Mouse (Mus musculus): ENCODE data around the gene Rln1. TPM values are rescaled to one million over a fixed set of nuclear protein-coding genes. Genes with fewer than 3 reads are reported as not detected.

The Rln1 gene
- polyA plus RNA-seq (2012; rRNA removed): 0.26 TPM in 1 of 2 replicates, not detected in the other

DNA sequence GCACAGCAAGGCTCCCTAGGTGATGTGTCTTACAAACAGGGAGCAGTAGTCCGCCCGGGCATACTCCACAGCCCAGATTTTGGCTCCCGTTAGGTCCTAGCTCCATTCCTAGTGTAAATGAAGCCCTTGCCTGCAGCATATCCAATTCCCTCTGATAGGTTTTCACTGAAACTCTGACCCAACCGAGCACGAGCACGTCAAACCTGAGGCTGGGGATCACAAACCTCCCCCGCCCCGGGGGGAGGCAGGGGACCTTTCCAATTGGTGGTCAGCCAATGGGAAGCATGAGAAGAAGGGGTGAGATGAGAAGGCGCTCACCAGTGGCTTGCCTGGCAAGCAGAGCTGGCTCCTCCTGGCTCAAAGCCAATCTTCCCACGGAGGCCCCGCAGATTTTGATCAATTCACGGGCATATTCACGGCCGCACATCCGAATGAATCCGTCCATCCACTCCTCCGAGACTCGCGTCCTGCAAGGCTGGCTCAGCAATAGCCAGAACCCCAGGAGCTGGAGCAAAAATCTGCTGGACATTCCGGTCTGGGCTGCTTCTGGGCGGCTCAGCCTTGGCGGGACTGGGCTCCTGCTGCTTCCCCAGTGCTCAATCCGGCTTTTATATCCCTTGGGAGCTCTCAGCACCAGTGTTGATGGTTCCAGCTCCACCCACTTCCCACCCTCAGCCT lies at the start of gene Rln1:
TSS of gene Rln1 (minus strand) at position 603 of the 678 bp plus-strand sequence.

GRCm38 (mm10) chr19:29366969-29367622 lies 32.6 kb upstream of the Rln1 start, which contains the start of the genes Plgrkt and Cd274:
Gene Plgrkt, minus strand, starts transcription at chr19:29367390.
Gene Cd274, plus strand, starts transcription at chr19:29367455.

DNA sequence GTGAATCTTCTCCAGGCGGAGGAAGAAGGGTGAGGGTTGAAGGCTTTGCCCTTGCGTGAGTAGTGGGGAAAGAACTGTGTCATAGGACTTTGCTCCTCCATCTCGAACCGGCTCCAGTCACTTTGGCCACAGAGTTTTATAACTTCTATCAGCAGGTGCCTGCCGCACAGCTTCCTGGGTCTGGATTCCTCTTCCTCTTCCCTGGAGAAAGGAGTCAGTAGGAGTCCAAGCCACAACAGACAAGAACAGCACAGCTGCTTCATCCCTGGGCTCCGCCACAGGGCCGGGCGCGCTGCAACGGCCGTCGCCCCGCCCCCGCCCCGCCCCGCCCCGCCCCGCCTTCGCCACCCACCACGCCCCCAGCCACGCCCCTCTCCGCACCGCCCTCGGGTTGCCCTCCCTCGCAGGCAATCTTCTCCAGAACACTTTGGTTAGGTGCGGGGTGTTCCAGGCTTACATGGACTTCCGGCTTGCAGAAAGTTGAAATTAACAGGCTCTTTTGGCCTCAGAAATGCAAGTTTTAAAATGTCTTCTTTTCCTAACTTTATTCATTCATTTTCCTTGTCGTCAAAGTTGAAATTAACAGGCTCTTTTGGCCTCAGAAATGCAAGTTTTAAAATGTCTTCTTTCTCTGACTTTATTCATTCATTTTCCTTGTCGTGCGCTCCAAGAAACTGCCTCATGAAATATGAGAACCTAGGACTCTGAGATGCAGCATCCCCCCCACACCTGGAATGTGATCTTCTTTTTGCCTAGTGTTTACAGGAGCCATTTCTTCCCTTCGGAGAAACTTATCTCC lies 9.2 kb downstream of the Rln1 start, which contains the start of gene Insl6:
TSS of gene Insl6 (minus strand) at position 304 of the 799 bp plus-strand sequence.

Other genes with a start within 250 kb of the Rln1 start
- gene Rcl1, start 233.3 kb downstream of the Rln1 start, polyA plus RNA-seq (2012; rRNA removed): 21.4 and 39.3 TPM in 2 replicates
- gene Jak2, start 82.8 kb downstream of the Rln1 start, polyA plus RNA-seq (2012; rRNA removed): 6.7 and 9.0 TPM in 2 replicates
- gene Insl6, start 9.3 kb downstream of the Rln1 start, polyA plus RNA-seq (2012; rRNA removed): 0.77 and 2.3 TPM in 2 replicates
- 21.2 and 29.7 TPM in 2 replicates for gene Plgrkt, start 32.7 kb upstream of the Rln1 start, polyA plus RNA-seq (2012; rRNA removed)
- gene Cd274, start 32.8 kb upstream of the Rln1 start, polyA plus RNA-seq (2012; rRNA removed): 0.81 and 1.1 TPM in 2 replicates
- gene Pdcd1lg2, start 76.2 kb upstream of the Rln1 start, polyA plus RNA-seq (2012; rRNA removed): 0.08 TPM in 1 of 2 replicates, not detected in the other
- gene Ric1, start 187.6 kb upstream of the Rln1 start, polyA plus RNA-seq (2012; rRNA removed): 14.3 and 17.8 TPM in 2 replicates

Data from ovary, adult 2 months (tissue).